Mouse (Mus musculus) heart, adult 18-20 months (tissue): Measurements from ENCODE around the gene Gata3. TPM values are rescaled to one million over a fixed set of nuclear protein-coding genes. Genes with fewer than 3 reads are reported as not detected.

ENCODE experiments used
- DNase-seq, 2 experiments: peaks; one replicate each; pipeline ENCODE4 v3.0.0; 2021 to 2022; ENCODE audit warnings: mixed read lengths in 1 of 2
- total RNA-seq, 2 experiments: library from RNA; stranded (reverse); gene quantifications; 2 replicates each; pipeline ENCODE4 v1.2.3; 2021

The Gata3 gene
- total RNA-seq, 2 experiments from 2014 or later = 0.62 to 1.0 TPM

- no peak for DNase-seq
Observed at GRCm38 (mm10) chr2:9886031-9886430, 3.8 kb downstream of the Gata3 start.

DNA sequence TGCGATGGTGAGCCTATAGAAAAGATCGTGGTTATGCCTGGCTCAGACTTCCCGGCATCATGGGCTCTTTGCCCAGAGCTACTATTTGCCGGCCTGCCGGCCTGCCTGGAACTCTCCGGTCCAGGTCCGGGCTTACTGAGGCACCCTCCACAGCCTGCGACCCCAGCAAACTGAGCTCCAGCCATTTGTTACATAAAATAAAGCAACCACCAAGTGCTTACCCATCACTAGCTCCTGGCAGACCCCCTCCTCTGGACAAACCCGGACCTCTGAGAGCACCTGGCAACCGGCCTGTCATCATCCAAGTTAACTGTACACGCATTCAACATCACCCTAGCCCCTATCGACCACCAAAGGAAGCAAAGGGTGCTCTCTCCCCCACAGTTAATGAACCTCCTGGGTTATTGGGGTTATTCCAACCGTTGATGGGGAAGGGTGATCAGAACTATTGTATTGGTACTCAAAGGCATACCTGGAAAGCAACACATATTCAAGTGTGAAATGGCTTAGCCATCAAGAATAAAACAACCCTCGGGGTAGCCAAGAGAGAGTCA lies 4.5 kb downstream of the Gata3 start:
- DNase-seq = no peak

DNA sequence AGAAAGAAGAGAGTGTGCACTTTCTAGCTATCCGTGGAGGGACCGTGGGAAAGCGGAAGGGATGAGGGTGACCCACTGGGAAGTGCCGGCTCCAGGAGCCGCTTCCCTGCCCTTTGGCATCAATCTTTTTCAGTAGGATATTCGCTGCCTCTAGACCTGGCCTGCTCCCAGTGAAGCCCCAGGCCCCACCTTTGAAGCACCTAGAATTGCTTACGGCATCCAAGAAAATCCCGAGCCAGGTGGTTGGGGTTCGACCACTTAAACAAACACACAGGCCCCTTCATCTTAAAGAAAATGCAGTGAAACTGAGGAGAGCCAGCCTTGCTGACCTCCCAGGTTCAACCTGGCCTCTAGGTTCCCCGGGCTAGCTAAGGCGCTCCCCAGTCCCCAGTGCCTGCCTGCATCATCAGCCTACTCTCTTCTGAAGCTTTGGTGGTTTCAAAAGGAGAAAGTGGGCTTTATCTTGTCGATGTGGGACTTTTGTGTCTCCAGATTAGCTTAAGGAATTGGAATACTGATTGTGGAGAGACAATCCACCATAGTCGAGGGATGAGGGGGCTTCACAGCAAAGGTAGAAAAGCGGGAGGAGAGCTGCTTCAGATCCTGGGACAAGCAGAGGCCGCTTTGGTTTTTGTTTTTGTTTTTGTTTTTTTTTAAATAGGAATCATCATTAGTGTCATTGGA lies 5.2 kb downstream of the Gata3 start:
- DNase-seq = no peak

- DNase-seq = no peak
Observed at GRCm38 (mm10) chr2:9883803-9884532, 5.9 kb downstream of the Gata3 start.

GRCm38 (mm10) chr2:9882926-9883802 lies 6.7 kb downstream of the Gata3 start:
- DNase-seq = peak in 1 of 2 experiments; percentile 62

DNA sequence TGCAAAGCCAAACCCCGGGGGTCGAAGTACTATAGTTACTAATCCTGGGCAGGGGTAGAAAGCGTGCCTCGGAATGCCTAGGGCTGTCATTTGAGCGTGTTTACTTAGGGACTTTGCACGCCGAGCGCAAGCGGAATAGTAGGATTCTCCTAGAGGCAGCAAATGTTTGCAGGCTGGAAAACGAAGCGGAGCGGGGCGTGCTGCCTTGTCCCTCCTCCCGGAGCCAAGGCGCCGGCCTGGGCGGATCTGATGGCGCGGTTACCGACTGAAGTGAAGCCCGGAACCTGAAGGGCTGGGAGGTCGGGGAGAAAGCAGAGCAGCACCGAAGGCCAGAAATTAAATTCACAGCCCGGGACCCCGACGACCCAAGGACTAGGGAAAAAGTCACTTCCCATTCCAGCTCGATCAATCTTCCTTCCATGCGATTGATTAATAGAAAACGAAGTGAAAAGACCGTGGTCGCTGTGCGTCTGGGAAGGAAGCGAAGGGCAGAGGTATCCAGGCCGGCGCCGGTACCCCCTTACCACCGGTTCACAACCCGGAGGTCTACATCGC lies 7.4 kb downstream of the Gata3 start:
- DNase-seq = peak in 1 of 2 experiments; percentile 28

DNA sequence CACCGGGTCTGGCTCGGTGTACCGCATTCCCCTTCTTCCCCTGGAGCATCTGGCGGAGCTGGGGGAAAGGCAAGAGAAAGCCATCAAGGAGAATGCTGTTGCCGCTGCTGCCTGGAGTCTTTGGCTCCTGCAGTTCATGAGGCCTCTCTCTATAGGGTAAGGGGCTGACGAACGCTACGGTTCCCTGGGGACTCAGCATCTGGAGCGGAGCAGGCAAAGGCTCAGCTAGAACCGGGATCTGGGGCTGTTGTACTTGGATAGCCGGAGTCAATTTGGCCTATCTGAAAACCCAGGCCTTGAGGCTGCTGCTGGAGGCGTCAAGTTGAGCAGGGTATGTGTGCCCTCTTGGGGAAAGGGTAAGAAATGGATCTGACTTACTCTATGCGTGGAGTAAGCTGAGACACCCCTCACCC lies 8.2 kb downstream of the Gata3 start:
- no peak for DNase-seq

DNA sequence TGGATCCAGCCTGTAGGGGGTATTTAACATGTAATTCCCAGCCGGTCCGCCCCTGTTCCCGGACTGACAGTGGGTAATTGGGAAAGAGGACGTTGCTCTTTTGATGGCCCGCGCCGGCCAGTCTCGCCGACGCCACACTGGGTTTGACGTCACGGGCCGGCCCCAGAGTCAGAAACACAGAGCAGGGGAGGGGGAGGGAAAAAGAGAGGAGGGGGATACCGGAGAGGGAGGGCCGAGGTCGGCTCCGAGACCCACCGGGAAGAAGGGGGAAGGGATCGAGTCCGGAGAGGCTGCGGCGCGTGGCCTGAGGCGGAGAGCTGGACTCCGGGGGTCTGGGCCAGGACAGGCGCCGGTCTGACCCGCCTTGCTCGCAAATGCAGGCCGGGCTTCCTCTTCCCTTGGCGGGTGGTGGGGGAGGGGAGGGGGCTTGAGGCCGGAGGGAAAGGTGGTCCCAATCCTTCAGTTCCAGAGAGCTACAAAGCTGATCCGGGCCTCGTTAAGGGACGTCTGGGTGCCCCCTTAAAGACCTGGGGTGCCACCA lies 8.7 kb downstream of the Gata3 start, which contains the start of gene 4930412O13Rik:
Gene 4930412O13Rik (plus strand): TSS at position 202 of the 541 bp plus-strand sequence.
- DNase-seq = no peak

DNA sequence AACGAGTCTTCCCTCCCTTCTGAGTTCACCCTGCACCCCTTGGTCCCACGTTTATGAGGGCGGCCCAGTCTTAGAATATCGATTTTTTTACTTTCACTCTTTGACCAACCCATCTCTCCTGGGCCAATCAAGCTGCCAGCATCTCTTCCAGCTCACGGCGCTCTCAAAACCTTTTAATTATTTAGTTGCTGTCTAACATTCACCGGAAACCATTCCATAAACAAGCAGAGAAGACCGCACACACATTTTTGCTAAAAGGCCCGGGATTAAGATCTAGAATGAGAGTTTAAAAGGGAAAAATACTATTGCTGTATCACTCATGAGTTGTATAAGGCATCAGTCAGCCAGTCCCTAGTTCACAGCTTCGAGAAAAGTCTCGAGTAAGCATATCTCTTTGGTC lies 9.6 kb downstream of the Gata3 start:
- DNase-seq = no peak

DNA sequence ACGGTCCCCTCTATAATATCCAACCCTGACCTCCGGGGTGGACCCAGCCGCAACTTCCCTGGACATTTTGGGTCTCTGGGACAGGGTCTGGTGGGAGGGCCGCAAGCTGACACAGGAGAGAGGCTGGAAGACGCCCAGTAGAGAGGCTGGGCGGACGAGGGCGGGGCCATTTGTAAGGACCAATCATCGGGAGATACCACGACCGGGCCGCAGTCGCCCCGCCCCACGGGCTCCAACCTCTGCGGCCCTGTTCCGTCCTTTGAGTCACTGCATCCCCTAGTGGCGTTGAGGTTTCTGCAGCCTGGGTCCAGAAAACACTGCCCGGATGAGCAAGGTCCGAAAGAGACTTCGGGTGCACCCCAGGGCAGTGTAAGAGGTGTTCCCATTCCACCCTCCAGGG lies 10.3 kb downstream of the Gata3 start:
- DNase-seq = peak; percentile 92 to 95

- DNase-seq = no peak
Observed at GRCm38 (mm10) chr2:9879092-9879491, 10.7 kb downstream of the Gata3 start.

GRCm38 (mm10) chr2:9878564-9879081 lies 11.2 kb downstream of the Gata3 start:
- DNase-seq = peak; percentile 68

DNA sequence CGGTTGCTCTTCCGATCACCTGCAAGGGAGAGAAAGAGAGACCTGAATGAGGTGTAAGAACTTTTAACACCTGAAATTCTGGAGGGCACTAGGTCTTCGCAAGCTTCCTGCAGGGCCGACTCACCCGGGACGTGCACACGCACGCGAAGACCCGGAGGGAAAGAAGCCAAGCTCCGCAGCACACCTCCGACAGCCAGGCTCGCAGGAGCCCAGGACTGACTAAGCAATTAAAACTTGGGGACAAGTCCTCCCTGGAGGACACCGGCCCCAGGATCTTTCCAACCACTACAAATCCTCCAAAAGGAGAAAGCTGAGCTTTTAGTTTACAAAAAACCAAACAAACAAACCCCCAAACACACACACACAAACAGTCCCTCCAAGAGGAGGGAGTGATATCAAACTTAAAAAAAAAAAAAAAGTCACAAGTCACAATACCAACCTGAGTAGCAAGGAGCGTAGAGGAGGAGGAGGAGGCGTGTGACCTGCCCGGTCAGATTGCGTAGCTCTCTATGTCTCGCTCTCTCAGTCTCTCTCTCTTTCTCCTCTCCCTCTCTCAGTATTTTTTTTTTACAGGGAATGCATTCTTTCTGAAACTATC lies 11.8 kb downstream of the Gata3 start:
- peak in 1 of 2 experiments; percentile 46 for DNase-seq

GRCm38 (mm10) chr2:9877326-9877690 lies 12.5 kb downstream of the Gata3 start:
- DNase-seq = peak; percentile 25 to 49

DNA sequence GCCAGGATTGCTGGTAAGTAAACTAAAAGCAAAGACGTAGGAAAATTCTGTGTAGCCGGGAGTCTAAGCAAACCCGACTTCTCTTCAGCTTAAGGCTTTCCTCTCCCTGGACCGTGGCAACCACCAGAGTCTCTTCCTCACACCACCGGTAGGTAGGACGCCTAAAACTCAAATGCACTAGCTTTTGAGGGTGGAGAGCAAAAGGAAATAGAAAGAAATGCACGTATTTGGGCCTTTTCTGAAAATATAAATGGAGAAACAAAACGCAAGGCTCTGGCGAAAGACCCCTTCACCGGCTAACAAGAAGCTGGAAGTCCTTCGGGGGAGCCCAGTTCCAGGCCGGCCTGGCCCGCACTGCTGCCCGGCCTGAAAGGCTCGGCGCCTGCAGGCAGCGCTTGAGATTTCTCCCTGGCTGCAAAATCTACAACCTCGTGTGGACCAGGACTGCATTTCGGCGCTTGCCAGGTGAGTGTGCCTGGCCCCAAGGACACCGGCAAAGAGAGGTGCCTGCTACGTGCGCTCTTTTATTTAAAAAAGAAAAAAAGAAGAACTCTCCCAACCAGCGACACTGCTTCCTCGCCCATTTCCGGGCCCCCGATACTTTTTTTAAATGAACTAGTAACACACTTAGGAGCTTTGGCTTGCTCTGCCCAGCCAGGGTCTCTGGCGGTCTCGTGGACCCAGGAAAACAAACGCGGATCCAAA lies 13.1 kb downstream of the Gata3 start:
- no peak for DNase-seq

GRCm38 (mm10) chr2:9875676-9876357 lies 14.0 kb downstream of the Gata3 start:
- no peak for DNase-seq

DNA sequence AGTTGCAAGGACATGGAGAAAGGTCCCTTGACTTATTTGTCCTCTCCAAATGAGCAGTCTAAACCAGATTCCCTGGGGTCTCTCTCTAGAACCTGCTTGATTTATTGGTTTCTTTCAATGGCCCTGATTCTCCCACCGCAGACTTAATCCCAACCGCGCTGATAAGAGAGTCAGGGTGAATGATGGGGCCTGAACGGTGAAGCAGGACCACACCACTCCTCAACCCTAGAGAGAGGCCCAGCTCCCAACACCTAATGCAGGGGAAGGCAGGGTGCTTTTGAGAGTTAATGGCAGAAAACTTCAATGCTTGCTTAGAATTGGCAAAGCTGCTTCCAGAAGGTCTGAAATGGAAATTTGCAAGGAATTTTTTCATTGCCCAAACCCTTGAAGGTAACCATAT lies 14.6 kb downstream of the Gata3 start:
- DNase-seq = no peak

GRCm38 (mm10) chr2:9874467-9875219 lies 15.2 kb downstream of the Gata3 start:
- DNase-seq = no peak

DNA sequence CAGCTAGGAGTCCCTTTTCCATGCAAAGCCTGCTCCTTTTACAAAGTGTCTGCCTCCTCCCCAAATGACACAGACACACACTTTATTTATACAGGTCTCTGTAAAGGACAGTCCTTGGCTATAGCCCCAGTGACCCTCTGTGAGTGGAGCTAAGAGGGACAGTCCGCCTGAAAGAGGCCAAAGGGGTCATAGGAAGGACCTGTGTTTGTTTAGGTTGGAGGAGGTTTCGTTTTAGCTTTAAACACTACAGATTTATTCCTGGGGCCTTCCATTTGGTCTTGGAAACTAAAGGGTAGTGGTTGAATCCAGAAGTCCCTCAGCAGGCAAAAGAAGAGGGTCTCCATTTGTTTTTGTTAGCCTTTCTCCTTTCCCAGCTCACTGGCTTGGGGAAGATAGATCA lies 16.1 kb downstream of the Gata3 start:
- no peak for DNase-seq
